Mouse (Mus musculus): ENCODE measurements around the gene Aldob.

DNA sequence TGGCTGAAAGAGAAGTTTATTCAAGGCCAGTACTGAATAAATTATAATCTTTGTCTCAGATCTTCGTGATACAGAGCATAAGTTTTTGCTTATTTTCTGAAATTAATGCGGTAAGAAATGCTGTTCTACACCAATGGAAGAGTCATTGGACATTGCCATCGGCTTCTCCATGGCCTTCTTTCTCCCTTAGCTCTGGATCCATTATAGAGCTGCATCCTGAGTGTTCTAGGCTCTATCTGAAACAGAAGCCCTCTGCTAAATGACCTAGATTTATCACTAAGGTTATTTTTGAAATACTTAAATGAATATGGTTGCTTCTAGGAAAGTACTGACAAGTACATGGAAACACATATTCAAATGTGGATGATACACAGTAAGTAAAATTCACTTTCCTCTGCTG lies 14.3 kb downstream of the Aldob start:
- no peak for TF ChIP-seq CTCF (IDR thresholded peaks at IDR 0.05; ENCODE audit: low read depth, low read length)
- no peak for TF ChIP-seq POLR2A (IDR thresholded peaks at IDR 0.05; ENCODE audit: insufficient read depth, low read length)
- TF ChIP-seq EP300 (IDR thresholded peaks at IDR 0.05; ENCODE audit: insufficient read depth, low read depth, low read length): no peak
